Mouse (Mus musculus) neural tube, embryonic 11.5 days (tissue): ENCODE measurements around the gene Klhdc3. TPM values are rescaled to one million over a fixed set of nuclear protein-coding genes. Genes with fewer than 3 reads are reported as not detected.

Experiments used
- ATAC-seq: fragments of 200-750 bp; cut with Nextera tagmentation; 2 replicates; pipeline ENCODE4 v1.8.0; 2017; ENCODE audit warnings: moderate number of reproducible peaks, mild to moderate bottlenecking, moderate TSS enrichment, moderate library complexity; ENCODE audit not compliant: insufficient read depth, low FRiP score, low TSS enrichment
- DNase-seq: peaks from one replicate; pipeline ENCODE4 v3.0.0-alpha.2; 2015; ENCODE audit warnings: low spot score
- H3K27ac ChIP-seq: fragments of 300-500 bp; sonication (generic); 2 replicates; pipeline ENCODE4 v1.5.1; 2014; ENCODE audit warnings: low read depth, mild to moderate bottlenecking, low read length
- H3K27me3 ChIP-seq: fragments of 300-500 bp; sonication (generic); 2 replicates; pipeline ENCODE4 v1.6.1; 2014; ENCODE audit warnings: mild to moderate bottlenecking, low read length, mixed read lengths; ENCODE audit not compliant: control insufficient read depth, insufficient read depth
- H3K36me3 ChIP-seq: fragments of 300-500 bp; sonication (generic); 2 replicates; pipeline ENCODE4 v1.6.1; 2014; ENCODE audit warnings: mild to moderate bottlenecking, low read length, moderate library complexity, mixed read lengths; ENCODE audit not compliant: control insufficient read depth, insufficient read depth
- H3K4me1 ChIP-seq: fragments of 300-500 bp; sonication (generic); 2 replicates; pipeline ENCODE4 v1.6.1; 2014; ENCODE audit warnings: low read length, mixed read lengths; ENCODE audit not compliant: control insufficient read depth, insufficient read depth
- H3K4me2 ChIP-seq: fragments of 300-500 bp; sonication (generic); 2 replicates; pipeline ENCODE4 v1.6.1; 2014; ENCODE audit warnings: low read depth, mild to moderate bottlenecking, moderate library complexity
- H3K4me3 ChIP-seq: fragments of 300-500 bp; sonication (generic); 2 replicates; pipeline ENCODE4 v1.5.1; 2014; ENCODE audit warnings: low read depth, low read length
- H3K9ac ChIP-seq: fragments of 300-500 bp; sonication (generic); 2 replicates; pipeline ENCODE4 v1.6.1; 2014; ENCODE audit warnings: mild to moderate bottlenecking, low read length
- H3K9me3 ChIP-seq: fragments of 300-500 bp; sonication (generic); 2 replicates; pipeline ENCODE4 v1.6.1; 2016; ENCODE audit warnings: low read length; ENCODE audit not compliant: control insufficient read depth
- WGBS: fragments of 180-500 bp; shearing (Covaris S2); extraction: QIAGEN DNeasy Blood & Tissue Kit; methylation state at CpG from one replicate; pipeline ENCODE4 v1.1.7; 2014; 5-methylcytosine and 5-hydroxymethylcytosine counted together
- polyA plus RNA-seq: library from polyadenylated mRNA; unstranded; fragments of >200 nt; fragmentation: Nextera tagmentation; extraction: Ambion mirVana; gene quantifications from 2 replicates; pipeline ENCODE4 v1.2.1, GENCODE M21; 2014

The Klhdc3 gene
- polyA plus RNA-seq, 1 experiment from 2014 or later, result 130 TPM

DNA sequence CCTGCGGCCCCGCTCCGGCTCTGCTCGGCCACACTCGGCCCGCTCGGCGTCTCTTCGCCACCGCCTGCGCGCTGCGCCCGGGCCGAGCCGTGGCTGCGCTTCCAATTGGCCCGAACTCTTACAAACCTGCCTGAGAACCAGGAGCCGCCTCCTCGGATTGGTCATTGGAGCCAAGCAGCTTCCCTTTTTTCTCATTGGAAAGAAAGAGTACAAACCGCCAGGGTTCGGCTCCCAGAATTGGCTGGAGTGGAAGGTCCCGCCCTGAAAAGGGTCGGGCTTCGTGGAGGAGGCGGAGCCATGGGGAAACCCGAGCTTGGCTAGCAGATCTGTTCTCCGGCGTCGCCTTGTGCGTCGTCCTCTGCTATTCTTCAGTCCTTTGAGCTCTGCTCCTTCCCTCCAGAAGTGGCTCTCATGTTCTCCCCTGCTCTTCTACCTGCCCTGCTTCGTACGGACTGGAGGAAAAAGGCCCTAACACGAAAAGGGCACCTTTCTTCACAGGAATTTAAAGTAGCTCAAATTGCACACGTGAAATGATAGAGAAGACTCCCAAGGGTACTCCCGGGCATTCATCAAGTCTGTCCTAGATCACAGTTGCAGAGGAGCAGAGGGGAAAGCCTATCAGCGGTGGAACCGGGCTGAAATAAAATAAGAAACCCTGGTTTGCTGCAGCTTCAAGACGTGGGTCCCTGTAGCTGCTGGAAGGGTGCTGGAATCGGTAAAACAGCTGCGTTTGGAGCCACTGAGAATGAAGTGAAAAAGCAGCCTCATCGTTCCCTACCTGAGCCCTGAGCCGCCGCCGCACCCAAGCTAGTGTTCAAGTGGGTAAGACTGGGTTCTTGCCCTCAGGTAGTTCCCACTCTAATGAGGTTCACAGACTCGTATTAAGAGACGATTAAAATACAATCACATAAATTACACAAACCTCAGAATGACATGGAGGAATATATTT lies 24.4 kb upstream of the Klhdc3 start, which contains the start of gene Ppp2r5d:
Gene Ppp2r5d (minus strand): TSS at position 225 of the 949 bp plus-strand sequence.
- peak within 1 kb of the TSS; percentile 76 for H3K4me2 ChIP-seq
- no peaks in the 10 kb centered on the region for H3K9me3 ChIP-seq
- 1% methylated on average over 48 of the region's 48 CpGs for WGBS
- ATAC-seq (peak; percentile 93), DNase-seq (peak; percentile 97)
- H3K27ac ChIP-seq, result peak within 1 kb of the TSS; percentile 69
- peak within 1 kb of the TSS; percentile 76 for H3K4me3 ChIP-seq
- peak within 1 kb of the TSS; percentile 73 for H3K9ac ChIP-seq
- no peaks in the 10 kb centered on the region for H3K27me3 ChIP-seq
- H3K36me3 ChIP-seq, result no peaks in the 10 kb centered on the region
- peaks cover 17% of the 10 kb centered on the region for H3K4me1 ChIP-seq

DNA sequence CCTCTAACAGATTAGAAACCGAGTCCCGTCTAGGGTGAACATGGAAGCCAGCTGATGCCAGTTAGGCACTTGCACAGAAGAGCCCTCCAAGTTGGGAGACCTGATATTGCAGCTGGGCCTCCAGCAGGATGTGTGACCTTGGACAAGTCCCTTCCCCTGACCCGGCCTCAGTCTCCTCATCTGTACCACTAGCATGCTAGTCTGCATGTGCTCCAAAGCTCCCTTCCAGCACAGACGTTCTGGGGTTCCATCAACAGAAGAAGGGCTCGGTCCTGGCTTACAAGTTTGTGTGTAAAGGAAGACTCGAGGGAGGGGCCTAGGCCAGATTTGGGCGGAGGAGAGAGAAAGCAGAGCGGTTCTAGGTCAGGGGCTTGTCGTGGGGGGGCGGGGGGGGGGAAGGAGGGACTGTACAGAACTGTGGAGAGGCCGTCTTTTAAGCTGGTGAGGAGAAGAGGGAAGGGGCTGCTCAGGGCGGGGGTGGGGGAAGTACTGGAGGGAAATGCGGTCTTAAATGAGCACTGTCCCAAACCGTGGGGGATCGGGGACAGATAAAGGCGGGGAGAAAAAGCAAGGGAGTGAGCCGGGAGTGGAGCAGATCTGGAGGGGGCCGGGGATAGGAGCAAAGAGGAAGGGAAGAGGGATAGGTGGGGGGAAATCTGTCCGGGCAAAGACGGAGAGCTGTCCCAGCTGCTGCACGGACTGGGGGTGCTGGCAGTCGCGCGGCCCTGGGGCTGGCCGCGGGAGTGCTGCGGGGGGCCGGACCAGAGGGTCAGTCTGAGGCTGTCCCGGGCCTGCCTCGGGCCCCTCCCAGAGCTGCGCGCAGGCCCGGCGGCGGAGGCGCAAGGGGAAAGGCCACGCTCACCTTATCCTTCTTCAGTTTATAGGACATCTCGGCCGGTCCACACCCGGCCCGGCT lies 23.5 kb upstream of the Klhdc3 start:
- peak; percentile 81 for ATAC-seq
- no peaks in the 10 kb centered on the region for H3K27me3 ChIP-seq

DNA sequence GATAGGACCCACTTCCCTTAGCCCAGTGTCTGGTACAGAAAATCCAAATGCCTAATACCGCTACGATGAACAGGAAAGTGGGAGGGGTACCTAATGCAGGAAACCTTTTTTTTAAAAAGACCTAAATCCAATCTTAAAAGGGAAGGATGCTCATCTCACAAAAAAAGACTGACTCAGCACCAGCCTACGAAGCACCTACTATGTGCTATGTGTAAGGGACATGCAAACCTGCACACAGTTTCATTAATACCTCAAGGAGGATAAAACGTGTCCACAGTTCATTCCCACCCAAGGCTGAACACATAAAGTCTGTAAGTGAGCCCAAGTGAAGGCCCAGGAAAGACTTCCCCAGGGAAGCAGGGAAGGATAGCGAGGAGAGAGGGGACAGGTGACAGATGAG lies 21.8 kb upstream of the Klhdc3 start:
- no peaks in the 10 kb centered on the region for H3K27me3 ChIP-seq
- DNase-seq (no peak), ATAC-seq (no peak)
- H3K36me3 ChIP-seq, result no peaks in the 10 kb centered on the region; the same call in 1 of the 2 replicates
- H3K4me2 ChIP-seq, result no peak overlapping the region
- peaks cover 17% of the 10 kb centered on the region for H3K4me1 ChIP-seq
- no peak overlapping the region for H3K27ac ChIP-seq
- peak overlapping the region; percentile 39; the same call in 1 of the 2 replicates for H3K9ac ChIP-seq
- 87% methylated on average over 5 of the region's 5 CpGs for WGBS
- no peak overlapping the region; the same call in 1 of the 2 replicates for H3K4me3 ChIP-seq
- no peaks in the 10 kb centered on the region for H3K9me3 ChIP-seq

More for the DNA sequence above, 23.5 kb upstream of the Klhdc3 start:
- WGBS, result 7% methylated on average over 39 of the region's 41 CpGs
- Histone ChIP-seq H3K9ac (peak overlapping the region; percentile 73), H3K36me3 (no peaks in the 10 kb centered on the region), H3K4me3 (peak overlapping the region; percentile 76), H3K9me3 (no peaks in the 10 kb centered on the region), H3K4me2 (peak overlapping the region; percentile 76), H3K27ac (peak overlapping the region; percentile 69), H3K4me1 (peaks cover 17% of the 10 kb centered on the region)
- DNase-seq, result no peak

DNA sequence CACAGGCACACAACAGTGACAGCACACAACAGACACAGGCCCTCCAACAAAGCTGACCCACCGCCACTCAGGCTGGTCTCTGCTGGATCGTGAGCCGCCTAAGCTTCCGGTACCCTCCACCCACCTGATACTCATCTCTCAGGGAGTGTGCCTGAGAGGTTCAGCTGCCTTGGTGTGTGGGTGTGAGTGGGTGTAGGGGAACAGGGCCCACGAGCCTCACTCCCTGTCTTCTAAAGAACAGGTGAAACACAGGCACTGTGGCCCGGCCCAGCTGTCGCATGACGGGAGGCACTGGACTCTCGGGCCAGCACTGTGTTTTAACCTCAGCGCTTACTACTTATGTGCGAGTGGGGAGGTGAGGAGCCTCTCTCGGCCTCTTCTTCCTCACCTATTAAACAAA lies 21.4 kb upstream of the Klhdc3 start:
- no peaks in the 10 kb centered on the region; the same call in 1 of the 2 replicates for H3K36me3 ChIP-seq
- ATAC-seq (no peak), DNase-seq (no peak)
- no peak overlapping the region for H3K27ac ChIP-seq
- H3K9me3 ChIP-seq, result no peaks in the 10 kb centered on the region
- no peaks in the 10 kb centered on the region for H3K27me3 ChIP-seq
- no peak overlapping the region for H3K4me3 ChIP-seq
- H3K4me2 ChIP-seq, result no peak overlapping the region
- WGBS, result 92% methylated on average over 12 of the region's 12 CpGs
- peaks cover 17% of the 10 kb centered on the region for H3K4me1 ChIP-seq
- H3K9ac ChIP-seq, result no peak overlapping the region

DNA sequence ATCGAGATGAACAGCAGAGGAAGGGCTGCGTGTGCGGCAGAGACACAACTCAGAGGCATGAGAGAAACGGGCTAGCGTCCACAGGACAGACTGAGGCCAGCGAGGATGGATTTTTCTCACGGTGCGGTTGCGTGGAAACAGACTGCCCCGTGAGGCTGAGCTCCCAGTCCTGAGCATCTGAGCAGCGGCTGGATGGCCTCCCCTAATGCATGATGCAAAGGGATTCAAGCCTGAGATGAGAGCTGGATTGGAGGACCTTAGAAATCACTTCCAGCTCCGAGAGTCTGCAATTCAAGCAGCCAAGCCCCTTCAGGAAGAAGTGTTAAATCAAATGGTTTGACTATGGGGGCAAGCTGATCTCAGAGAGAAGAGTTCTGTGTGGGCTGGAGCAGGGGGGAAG lies 20.8 kb upstream of the Klhdc3 start:
- DNase-seq, result no peak
- WGBS, result 89% methylated on average over 12 of the region's 12 CpGs
- no peak for ATAC-seq
- Histone ChIP-seq H3K27ac (no peak overlapping the region), H3K27me3 (no peaks in the 10 kb centered on the region), H3K9ac (no peak overlapping the region; the same call in 1 of the 2 replicates), H3K4me3 (no peak overlapping the region), H3K9me3 (no peaks in the 10 kb centered on the region), H3K4me1 (peaks cover 17% of the 10 kb centered on the region), H3K36me3 (no peaks in the 10 kb centered on the region; the same call in 1 of the 2 replicates), H3K4me2 (no peak overlapping the region)

DNA sequence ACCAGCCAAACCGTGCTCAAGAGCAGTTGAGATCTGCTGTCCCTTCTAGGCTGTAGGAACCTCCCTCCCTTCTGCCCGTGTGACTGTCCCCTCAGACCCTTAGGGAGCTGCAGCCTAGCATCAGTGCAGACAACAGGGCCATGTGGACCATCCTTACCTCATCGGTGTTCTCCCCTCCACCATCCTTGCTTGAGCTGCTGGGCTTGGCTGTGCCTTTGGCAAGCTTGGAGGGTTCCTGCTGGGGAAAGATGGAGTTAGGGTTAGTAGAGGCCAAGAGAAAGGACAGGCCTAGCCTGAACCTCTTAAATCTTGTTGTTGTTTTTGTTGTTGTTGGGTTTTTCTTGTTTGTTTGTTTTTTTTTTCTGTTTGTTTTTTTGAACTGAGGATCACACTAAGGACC lies 19.2 kb upstream of the Klhdc3 start:
- Histone ChIP-seq H3K4me2 (no peak overlapping the region), H3K4me1 (peaks cover 17% of the 10 kb centered on the region), H3K27ac (no peak overlapping the region), H3K9ac (no peak overlapping the region), H3K27me3 (no peaks in the 10 kb centered on the region), H3K4me3 (no peak overlapping the region), H3K9me3 (no peaks in the 10 kb centered on the region), H3K36me3 (no peaks in the 10 kb centered on the region; the same call in 1 of the 2 replicates)
- ATAC-seq (no peak), DNase-seq (no peak)
- WGBS, result 90% methylated on average over 3 of the region's 3 CpGs

DNA sequence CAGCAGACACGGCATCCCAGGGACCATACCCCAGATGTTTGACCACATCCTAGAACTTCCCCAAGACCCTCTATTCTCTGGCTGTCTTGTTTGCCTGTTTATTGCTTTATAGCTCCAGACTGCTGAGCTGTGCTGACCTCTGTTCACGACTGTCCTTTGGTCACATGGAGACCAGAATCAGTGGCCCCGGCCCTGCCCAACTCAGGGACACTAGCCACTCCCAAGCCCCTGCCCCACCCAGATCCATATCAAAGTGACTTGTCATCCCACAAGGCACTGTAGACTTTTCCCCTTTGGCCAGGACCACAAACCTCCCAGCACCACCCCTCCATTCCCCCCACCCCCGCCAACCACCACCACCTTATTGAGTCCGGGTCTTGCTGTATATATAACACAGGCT lies 18.5 kb upstream of the Klhdc3 start:
- ATAC-seq, result no peak
- 48% methylated on average over 5 of the region's 5 CpGs for WGBS

DNA sequence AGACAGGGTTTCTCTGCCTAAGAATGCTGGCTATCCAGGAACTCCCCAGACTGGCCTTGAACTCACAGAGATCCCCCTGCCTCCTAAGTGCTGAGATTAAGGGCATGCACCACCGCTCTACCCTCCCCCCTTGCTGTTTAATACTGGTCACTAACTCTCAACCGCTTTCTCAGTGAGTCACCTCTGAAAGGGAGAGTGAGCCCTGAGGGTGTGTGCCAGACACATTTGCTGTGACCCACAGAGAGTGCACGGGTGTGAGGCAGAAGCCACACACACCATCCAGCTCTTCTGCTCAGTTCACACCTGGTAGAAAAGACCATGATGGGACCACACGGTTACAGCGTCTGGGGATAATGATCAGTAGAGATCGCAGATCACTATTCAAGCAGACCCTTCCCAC lies 17.8 kb upstream of the Klhdc3 start:
- ATAC-seq, result no peak
- peaks cover 10% of the 10 kb centered on the region for H3K4me1 ChIP-seq
- no peaks in the 10 kb centered on the region for H3K9me3 ChIP-seq
- no peak overlapping the region for H3K27ac ChIP-seq
- no peak for DNase-seq
- H3K4me3 ChIP-seq, result no peak overlapping the region
- no peaks in the 10 kb centered on the region; the same call in 1 of the 2 replicates for H3K36me3 ChIP-seq
- 85% methylated on average over 6 of the region's 6 CpGs for WGBS
- no peak overlapping the region for H3K4me2 ChIP-seq
- H3K9ac ChIP-seq, result no peak overlapping the region
- H3K27me3 ChIP-seq, result no peaks in the 10 kb centered on the region

More for the DNA sequence above, 18.5 kb upstream of the Klhdc3 start:
- H3K9ac ChIP-seq, result no peak overlapping the region
- peaks cover 17% of the 10 kb centered on the region for H3K4me1 ChIP-seq
- no peaks in the 10 kb centered on the region; the same call in 1 of the 2 replicates for H3K36me3 ChIP-seq
- no peak for DNase-seq
- no peaks in the 10 kb centered on the region for H3K9me3 ChIP-seq
- H3K4me3 ChIP-seq, result no peak overlapping the region
- H3K27ac ChIP-seq, result no peak overlapping the region
- no peak overlapping the region for H3K4me2 ChIP-seq
- H3K27me3 ChIP-seq, result no peaks in the 10 kb centered on the region
